Mouse (Mus musculus): ENCODE measurements around the gene Tmem189. TPM values are rescaled to one million over a fixed set of nuclear protein-coding genes. Genes with fewer than 3 reads are reported as not detected.

Gene Tmem189
- 10 to 100 TPM; 42.3 to 43.0 TPM for total RNA-seq (2021)
- long read RNA-seq, experiment 1, transcript Tmem189-204 (6 exons, 1,837 nt), result minor isoform, 6 of 106 reads
- long read RNA-seq, experiment 1, transcript Tmem189-201 (6 exons, 2,329 nt), result major isoform, 86 of 106 reads
- long read RNA-seq, experiment 1, partial matches to known transcripts, result 3 of 106 reads
- long read RNA-seq, experiment 1, other reads (novel, unspliced or antisense), result 11 of 106 reads
- long read RNA-seq, experiment 2, transcript Tmem189-201 (6 exons, 2,329 nt), result major isoform, 51 of 61 reads
- long read RNA-seq, experiment 2, partial matches to known transcripts, result 0 of 61 reads
- long read RNA-seq, experiment 2, other reads (novel, unspliced or antisense), result 8 of 61 reads

DNA sequence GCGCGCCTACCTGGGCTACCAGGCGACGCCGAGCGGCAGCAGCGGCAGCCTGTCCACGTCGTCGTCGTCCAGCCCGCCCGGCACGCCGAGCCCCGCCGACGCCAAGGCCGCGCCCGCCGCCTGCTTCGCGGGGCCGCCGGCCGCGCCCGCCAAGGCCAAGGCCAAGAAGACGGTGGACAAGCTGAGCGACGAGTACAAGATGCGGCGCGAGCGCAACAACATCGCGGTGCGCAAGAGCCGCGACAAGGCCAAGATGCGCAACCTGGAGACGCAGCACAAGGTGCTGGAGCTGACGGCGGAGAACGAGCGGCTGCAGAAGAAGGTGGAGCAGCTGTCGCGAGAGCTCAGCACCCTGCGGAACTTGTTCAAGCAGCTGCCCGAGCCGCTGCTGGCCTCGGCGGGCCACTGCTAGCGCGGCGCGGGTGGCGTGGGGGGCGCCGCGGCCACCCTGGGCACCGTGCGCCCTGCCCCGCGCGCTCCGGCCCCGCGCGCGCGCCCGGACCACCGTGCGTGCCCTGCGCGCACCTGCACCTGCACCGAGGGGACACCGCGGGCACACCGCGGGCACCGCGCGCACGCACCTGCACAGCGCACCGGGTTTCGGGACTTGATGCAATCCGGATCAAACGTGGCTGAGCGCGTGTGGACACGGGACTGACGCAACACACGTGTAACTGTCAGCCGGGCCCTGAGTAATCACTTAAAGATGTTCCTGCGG, at the start of gene Tmem189:
Gene Tmem189, minus strand, starts transcription at position 322 of the 718 bp plus-strand sequence.
- TF ChIP-seq CTCF (IDR thresholded peaks at IDR 0.05), result no peak
- intact Hi-C loops (cut with DNase I), result loop anchor here (5.0 to 10.0 kb wide), 3 partner anchors 393 to 515 kb away; partner anchors contain the start of genes Adnp and Pard6b
- Histone ChIP-seq H3K27ac (peak within 1 kb of the TSS; percentile 88), H3K4me3 (peak within 1 kb of the TSS; percentile 74)
- DNase-seq (ENCODE audit: extremely low spot score in 1 of 2, low spot score in 2 of 2), result peak; percentile 55 to 62

DNA sequence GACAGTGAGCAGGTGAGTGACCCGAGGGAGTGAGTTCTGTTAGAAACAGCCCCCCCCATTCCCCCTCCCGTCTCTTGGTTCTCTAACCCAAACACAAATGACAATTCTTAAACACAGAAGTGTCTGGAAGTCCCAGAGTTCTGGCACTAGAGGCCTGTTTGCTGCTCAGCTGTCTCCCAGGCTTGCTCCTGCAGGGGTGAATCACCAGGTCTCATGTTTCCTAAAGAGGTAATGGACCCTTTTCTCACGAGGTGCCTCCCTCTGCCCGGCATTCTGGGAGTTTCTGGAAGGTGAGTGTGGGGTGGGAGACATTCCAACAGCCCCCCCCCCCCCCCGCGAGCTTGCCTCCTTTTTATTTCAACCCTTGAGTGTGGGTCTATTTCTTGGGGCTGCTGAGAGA, 49.4 kb upstream of the Tmem189 start:
- H3K4me3 ChIP-seq, result no peak overlapping the region
- H3K27ac ChIP-seq, result no peak overlapping the region
- TF ChIP-seq CTCF (IDR thresholded peaks at IDR 0.05), result no peak
- DNase-seq (ENCODE audit: extremely low spot score in 1 of 2, low spot score in 2 of 2), result no peak
- intact Hi-C loops (cut with DNase I), result no loop called here

DNA sequence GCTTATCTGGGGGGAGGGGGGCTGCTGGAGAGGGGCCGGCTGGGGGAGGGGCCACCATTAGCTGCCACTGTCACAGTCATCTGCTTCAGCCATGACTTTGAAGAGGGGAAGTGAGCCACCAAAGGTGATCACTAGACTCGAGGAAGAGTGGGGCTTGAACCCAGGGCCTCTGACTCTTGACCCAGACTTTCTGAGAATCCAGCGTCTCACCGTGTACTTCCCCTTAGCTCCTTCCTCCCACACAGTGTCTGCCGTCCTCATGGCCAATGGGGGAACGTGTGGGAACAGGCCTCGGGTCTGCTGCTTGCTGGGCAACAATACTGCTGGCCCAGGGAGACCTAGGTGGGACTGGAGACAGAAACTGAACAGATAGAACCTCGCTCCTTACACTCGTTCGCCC, 45.2 kb upstream of the Tmem189 start:
- Histone ChIP-seq H3K4me3 (no peak overlapping the region), H3K27ac (no peak overlapping the region)
- TF ChIP-seq CTCF (IDR thresholded peaks at IDR 0.05), result no peak
- no peak for DNase-seq (ENCODE audit: extremely low spot score in 1 of 2, low spot score in 2 of 2)
- intact Hi-C loops (cut with DNase I), result no loop called here

DNA sequence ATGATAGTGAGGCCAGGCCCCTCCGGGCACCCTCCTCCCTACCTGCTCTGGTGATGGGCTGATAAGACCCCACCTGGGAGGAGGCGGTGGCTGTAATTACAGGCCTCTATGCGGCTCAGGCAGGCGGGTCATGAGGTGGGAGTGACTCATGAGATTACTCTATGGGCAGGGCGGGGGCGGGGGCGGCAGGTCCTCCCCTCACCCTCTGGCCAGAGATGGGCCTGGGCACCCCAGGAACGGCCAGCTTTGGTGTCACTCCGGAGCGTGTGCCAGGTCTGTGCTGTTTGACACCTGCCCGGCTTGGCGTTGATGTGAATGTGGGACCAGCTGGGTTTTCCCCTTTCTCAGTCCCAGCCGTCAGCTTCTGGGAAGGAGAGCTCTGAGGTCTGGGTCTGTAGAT, 41.5 kb upstream of the Tmem189 start:
- no peak for DNase-seq (ENCODE audit: extremely low spot score in 1 of 2, low spot score in 2 of 2)

DNA sequence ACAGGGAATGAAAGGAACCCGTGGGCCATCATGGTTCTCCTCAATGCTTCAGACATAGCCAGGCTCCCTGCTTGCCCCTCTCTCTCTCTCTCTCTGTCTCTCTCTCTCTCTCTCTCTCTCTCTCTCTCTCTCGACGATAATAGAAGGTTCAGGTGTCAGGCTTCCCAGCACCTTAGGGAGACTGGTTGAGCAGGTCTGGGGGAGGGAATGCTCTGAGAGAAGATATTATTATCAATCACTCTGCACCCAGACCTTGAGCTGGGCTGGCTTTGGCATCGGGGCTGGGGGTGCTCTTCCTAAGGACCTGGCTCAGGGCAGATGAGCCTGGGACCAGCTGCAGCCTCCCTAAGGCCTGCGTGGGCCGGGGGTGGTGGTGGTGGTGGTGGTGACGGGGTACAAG, 40.4 kb upstream of the Tmem189 start:
- no peak for TF ChIP-seq CTCF (IDR thresholded peaks at IDR 0.05)
- Histone ChIP-seq H3K27ac (no peak overlapping the region), H3K4me3 (no peak overlapping the region)
- DNase-seq (ENCODE audit: extremely low spot score in 1 of 2, low spot score in 2 of 2), result no peak
- intact Hi-C loops (cut with DNase I), result no loop called here

More for the DNA sequence above, 41.5 kb upstream of the Tmem189 start:
- intact Hi-C loops (cut with DNase I), result no loop called here
- Histone ChIP-seq H3K27ac (no peak overlapping the region), H3K4me3 (no peak overlapping the region)
- TF ChIP-seq CTCF (IDR thresholded peaks at IDR 0.05), result no peak

DNA sequence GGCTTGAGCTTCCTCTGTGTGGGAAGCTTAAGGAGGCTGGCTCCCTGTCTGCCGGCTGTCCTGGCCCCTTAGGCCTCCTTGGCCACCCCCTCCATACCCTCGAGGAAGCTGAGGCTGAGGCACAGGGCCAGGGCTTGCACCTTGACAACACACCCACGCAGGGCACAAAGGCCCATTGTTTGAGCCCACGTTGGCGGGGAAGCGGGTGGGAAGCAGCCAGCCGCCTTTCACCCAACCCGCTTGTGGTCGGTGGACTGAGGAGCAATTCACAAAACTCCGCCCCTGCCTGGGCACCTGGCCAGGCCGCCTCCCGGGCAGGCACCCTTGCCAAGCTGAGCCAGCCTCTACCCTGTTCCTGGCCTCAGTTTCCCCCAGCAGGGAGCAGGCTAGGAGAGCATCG, 37.5 kb upstream of the Tmem189 start:
- intact Hi-C loops (cut with DNase I), result no loop called here
- DNase-seq (ENCODE audit: extremely low spot score in 1 of 2, low spot score in 2 of 2), result peak; percentile 36 to 65
- no peak for TF ChIP-seq CTCF (IDR thresholded peaks at IDR 0.05)
- H3K4me3 ChIP-seq, result no peak overlapping the region
- H3K27ac ChIP-seq, result no peak overlapping the region

DNA sequence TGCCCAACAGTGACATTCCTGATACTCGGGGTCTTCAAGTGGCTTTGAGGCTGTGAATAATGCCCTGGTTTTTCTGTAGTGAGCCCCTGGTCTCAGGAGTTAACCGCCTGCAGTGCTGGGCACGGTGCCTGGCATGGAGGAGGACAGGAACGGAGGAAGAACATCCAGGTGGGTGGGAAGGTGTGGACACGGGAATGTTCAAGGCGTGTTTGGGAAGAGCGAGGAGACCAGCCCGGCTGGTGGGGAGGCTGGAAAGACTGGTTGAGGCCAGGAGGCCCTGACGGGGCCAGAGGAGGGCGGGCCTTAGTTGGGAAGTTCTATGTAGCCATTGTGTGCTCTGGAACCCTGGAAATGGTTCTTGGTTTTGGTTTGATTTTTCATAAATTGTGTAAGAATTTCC, 36.3 kb upstream of the Tmem189 start:
- intact Hi-C loops (cut with DNase I), result no loop called here
- Histone ChIP-seq H3K4me3 (no peak overlapping the region), H3K27ac (no peak overlapping the region)
- no peak for TF ChIP-seq CTCF (IDR thresholded peaks at IDR 0.05)
- no peak for DNase-seq (ENCODE audit: extremely low spot score in 1 of 2, low spot score in 2 of 2)

DNA sequence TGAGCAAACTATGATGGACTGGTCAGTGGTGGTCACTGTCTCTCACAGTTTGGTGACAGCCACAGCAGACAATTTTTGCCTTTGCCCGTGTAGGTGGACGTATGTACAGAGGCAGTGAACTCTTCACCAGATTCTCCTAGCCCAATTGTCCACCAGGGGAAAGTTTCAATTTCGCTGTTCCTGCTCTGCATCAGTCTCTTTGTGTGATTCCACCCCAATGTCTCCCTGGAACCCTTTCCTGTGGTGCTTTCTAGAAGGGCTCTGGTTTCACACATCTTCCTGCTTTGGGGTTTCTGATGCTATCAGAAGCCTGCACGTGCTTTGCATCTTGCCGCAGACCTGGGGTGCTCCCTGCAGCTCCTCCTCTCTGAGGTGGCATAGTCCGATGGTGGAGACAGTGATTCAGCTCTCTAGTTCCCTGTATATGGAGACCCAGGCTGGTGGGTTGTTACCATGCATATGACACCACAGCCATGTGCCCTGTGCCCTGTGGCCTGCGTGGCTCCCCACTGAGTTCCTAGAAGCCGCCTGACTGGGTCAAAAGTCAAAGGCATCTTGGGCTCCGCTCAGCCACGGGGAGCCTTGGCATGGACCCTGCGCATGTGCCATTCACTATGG, 34.1 kb upstream of the Tmem189 start:
- DNase-seq (ENCODE audit: extremely low spot score in 1 of 2, low spot score in 2 of 2), result no peak
- TF ChIP-seq CTCF (IDR thresholded peaks at IDR 0.05), result no peak
- Histone ChIP-seq H3K4me3 (no peak overlapping the region), H3K27ac (no peak overlapping the region)
- intact Hi-C loops (cut with DNase I), result no loop called here

DNA sequence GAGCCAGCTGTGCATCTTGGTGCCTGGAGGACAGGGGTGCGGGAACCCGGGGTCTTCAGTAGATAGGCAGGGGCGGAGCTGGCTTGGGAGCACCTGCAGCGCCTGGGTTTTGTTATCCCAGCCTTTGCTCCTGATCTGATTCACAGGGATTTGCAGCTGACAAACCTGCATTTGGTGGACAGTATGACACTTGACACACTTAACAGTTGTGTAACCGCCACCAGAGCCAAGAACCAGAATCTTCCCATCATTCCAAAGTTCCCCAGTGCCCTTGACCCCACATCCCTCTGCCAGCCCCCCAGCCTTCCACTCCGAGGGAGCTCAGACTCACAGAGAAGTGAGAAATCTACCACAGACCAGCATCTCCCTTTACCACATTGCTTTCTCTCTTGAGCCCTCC, 32.9 kb upstream of the Tmem189 start:
- no peak for DNase-seq (ENCODE audit: extremely low spot score in 1 of 2, low spot score in 2 of 2)
- H3K4me3 ChIP-seq, result no peak overlapping the region
- H3K27ac ChIP-seq, result no peak overlapping the region
- intact Hi-C loops (cut with DNase I), result no loop called here
- TF ChIP-seq CTCF (IDR thresholded peaks at IDR 0.05), result no peak

DNA sequence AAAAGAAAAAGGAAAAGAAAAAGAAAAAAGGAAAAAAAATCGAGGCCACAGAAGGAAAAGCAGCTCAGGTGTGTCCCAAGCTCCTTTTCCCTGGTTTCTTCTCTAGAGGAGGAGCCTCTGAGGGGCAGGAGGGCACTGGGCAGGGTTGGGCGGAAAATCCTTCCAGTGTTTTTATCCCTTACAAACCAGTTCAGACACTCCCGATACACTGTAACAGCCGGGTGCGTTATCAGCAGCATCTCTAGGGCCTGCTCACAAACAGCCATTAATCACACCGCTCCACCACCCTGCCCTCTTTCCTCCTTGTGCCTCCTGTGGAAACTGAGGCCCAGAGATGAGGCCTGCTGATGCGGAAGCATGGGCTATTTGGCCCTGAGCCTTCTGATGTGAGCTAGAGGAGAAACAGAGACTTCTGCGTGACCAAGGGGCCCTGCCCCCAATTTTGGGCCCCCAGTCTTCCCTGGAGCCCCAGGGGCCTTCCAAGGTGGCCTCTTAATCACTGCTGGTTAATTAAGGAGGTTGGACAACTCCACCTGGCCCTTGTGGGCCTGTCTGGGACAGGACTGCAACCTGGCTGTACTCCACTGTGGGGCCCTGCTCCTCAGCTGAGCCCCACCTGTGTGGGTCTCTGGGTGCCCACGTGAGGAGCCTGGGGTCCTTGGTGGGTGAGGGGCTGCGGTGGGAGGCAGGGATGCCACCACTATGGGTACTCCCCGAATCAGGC, 31.7 kb upstream of the Tmem189 start:
- intact Hi-C loops (cut with DNase I), result no loop called here
- TF ChIP-seq CTCF (IDR thresholded peaks at IDR 0.05), result no peak
- H3K4me3 ChIP-seq, result no peak overlapping the region
- DNase-seq (ENCODE audit: extremely low spot score in 1 of 2, low spot score in 2 of 2), result no peak
- H3K27ac ChIP-seq, result no peak overlapping the region

DNA sequence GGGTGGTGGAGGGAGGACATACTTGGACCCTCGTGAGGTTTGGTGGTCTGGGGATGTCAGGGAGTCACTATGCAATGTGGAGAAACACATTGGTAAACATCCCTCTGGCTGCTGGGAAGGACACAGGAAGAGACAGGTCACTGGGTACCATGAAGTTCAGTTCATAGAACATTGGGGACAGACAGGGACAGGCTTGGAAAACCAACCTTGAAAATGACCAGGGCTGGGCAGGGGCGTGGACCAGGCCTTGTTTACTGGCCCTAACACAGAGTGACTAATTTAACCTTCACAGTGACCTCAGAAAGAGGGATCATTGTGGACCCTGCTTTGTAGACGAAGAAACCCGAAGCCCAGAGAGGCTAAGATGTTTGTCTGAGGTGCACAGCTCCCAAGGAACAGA, 29.9 kb upstream of the Tmem189 start:
- H3K27ac ChIP-seq, result no peak overlapping the region
- no peak overlapping the region for H3K4me3 ChIP-seq
- no peak for DNase-seq (ENCODE audit: extremely low spot score in 1 of 2, low spot score in 2 of 2)
- intact Hi-C loops (cut with DNase I), result no loop called here
- TF ChIP-seq CTCF (IDR thresholded peaks at IDR 0.05), result no peak

DNA sequence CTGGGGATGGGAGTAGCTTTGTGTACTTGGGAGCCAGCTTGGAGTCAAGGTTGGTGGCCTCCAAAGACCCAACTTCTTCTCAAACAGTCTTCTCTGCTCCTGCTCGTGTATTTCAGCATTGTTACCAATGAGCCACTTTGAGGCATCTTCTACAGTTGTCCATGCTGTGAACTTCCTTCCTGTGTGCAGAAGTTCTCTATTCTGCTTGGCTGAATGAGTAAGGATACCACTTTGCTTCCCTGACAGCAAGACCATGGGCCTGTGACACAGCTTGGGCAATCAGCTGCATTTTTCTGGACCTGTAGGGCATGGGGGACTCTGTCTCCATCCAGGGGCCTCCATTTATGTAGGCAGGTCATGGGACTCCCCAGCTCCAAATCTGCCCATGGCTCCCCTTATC, 27.6 kb upstream of the Tmem189 start:
- Histone ChIP-seq H3K4me3 (no peak overlapping the region), H3K27ac (no peak overlapping the region)
- no peak for DNase-seq (ENCODE audit: extremely low spot score in 1 of 2, low spot score in 2 of 2)
- intact Hi-C loops (cut with DNase I), result no loop called here
- no peak for TF ChIP-seq CTCF (IDR thresholded peaks at IDR 0.05)

Measured in left cerebral cortex, adult 2 months (tissue).